Mouse (Mus musculus) forebrain, embryonic 11.5 days (tissue): ENCODE data around the gene BC053393. TPM values are rescaled to one million over a fixed set of nuclear protein-coding genes. Genes with fewer than 3 reads are reported as not detected.
A peak's percentile ranks its signal among the peaks of the same experiment; 100 is the strongest.
"Not testable (repeated sequence)": the region's sequence is repeated elsewhere in the genome, so short reads cannot be mapped to it uniquely, and the experiment has no call there.

Experiments
- ATAC-seq: fragments of 200-750 bp; cut with Nextera tagmentation; replicated peaks from 2 replicates; pipeline ENCODE4 v1.8.0; 2017; ENCODE audit warnings: moderate TSS enrichment; ENCODE audit not compliant: low FRiP score
- DNase-seq: peaks from one replicate; pipeline ENCODE4 v3.0.0-alpha.2; 2017; ENCODE audit warnings: low spot score
- H3K27ac ChIP-seq: fragments of 300-500 bp; sonication (generic); 2 replicates; pipeline ENCODE4 v1.5.1; 2014; ENCODE audit warnings: low read depth, low read length
- H3K27me3 ChIP-seq: fragments of 300-500 bp; sonication (generic); 2 replicates; pipeline ENCODE4 v1.6.1; 2014; ENCODE audit warnings: mild to moderate bottlenecking, low read length, mixed read lengths; ENCODE audit not compliant: control insufficient read depth, insufficient read depth
- H3K36me3 ChIP-seq: fragments of 300-500 bp; sonication (generic); 2 replicates; pipeline ENCODE4 v1.6.1; 2014; ENCODE audit warnings: mild to moderate bottlenecking, low read length, moderate library complexity, mixed read lengths; ENCODE audit not compliant: control insufficient read depth, insufficient read depth
- H3K4me1 ChIP-seq: fragments of 300-500 bp; sonication (generic); replicated peaks from 2 replicates; pipeline ENCODE4 v1.6.1; 2014; ENCODE audit warnings: low read length, mixed read lengths; ENCODE audit not compliant: control insufficient read depth, insufficient read depth
- H3K4me2 ChIP-seq: fragments of 300-500 bp; sonication (generic); 2 replicates; pipeline ENCODE4 v1.6.1; 2014; ENCODE audit warnings: low read depth, mild to moderate bottlenecking, low read length, moderate library complexity, mixed read lengths; ENCODE audit not compliant: severe bottlenecking
- H3K4me3 ChIP-seq: fragments of 300-500 bp; sonication (generic); 2 replicates; pipeline ENCODE4 v1.5.1; 2014; ENCODE audit warnings: low read depth, low read length
- H3K9ac ChIP-seq: fragments of 300-500 bp; sonication (generic); 2 replicates; pipeline ENCODE4 v1.6.1; 2014; ENCODE audit warnings: low read length
- H3K9me3 ChIP-seq: fragments of 300-500 bp; sonication (generic); 2 replicates; pipeline ENCODE4 v1.6.1; 2016; ENCODE audit warnings: low read length, mixed read lengths; ENCODE audit not compliant: control insufficient read depth
- WGBS: fragments of 180-500 bp; shearing (Covaris S2); extraction: QIAGEN DNeasy Blood & Tissue Kit; methylation state at CpG from one replicate; pipeline ENCODE4 v1.1.7; 2014; 5-methylcytosine and 5-hydroxymethylcytosine counted together
- polyA plus RNA-seq: library from polyadenylated mRNA; unstranded; fragments of >200 nt; fragmentation: Nextera tagmentation; extraction: Ambion mirVana; gene quantifications from 2 replicates; pipeline ENCODE4 v1.2.1, GENCODE M21; 2014

Gene BC053393
- polyA plus RNA-seq, 1 experiment from 2014 or later = not detected

DNA sequence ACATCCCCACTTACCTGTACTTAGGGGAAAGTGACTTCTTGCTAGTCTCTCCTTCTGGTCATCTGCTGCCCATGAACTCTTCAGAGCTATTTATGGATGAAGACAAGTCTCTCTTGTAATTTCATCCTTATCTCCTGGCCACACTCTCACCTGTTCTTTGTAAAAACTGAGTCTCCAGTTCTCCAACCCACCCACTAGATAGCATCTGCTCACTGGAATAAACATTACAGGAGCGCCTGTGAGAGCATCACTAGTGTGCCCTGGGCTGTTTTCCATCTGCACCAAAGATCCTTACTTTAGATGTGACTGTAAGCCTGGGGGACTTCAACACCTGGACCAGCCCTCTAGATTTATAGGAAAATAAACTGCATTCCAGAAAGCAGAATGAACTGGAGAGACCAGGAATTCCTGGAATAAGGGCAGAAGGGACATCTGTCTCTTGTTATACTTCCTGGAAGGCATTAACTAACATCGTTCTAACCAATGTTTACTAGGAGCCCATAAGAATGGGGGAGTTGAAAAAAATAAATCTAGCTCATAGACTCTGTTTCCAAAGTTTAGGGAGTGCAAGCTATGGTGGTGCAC lies 58.0 kb downstream of the BC053393 start, which contains the start of gene Dppa1:
TSS of gene Dppa1 (minus strand) at position 51 of the 585 bp plus-strand sequence.
- H3K27me3 ChIP-seq = no peaks in the 10 kb centered on the region
- ATAC-seq (no peak), DNase-seq (no peak)
- H3K36me3 ChIP-seq = no peaks in the 10 kb centered on the region
- WGBS = 74% methylated on average over 2 of the region's 2 CpGs
- H3K9ac ChIP-seq = no peak within 1 kb of the TSS
- no peaks in the 10 kb centered on the region for H3K4me1 ChIP-seq
- H3K9me3 ChIP-seq = no peaks in the 10 kb centered on the region
- H3K4me3 ChIP-seq = no peak within 1 kb of the TSS
- no peak within 1 kb of the TSS for H3K4me2 ChIP-seq
- no peak within 1 kb of the TSS for H3K27ac ChIP-seq

DNA sequence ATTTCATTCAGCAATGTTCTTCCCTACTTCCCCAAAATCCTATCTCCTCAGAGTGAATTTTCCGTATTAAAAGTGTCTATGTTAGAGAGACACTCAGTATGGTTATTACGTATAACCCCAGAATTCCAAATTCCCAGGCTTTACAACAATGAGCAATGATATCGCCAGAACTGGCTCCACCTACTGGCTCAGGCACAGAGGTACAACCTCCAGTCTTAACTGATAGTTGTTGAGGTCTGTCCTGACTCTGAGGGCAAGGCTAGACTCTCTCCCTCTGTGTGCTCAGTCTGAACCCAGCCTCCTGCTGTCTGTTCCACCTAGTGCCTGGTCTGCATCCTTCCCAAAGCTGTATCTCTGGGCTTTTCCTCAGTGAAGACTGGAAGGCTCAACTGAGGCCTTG lies 60.3 kb downstream of the BC053393 start:
- Histone ChIP-seq H3K9ac (no peak overlapping the region), H3K4me1 (no peaks in the 10 kb centered on the region), H3K27me3 (no peaks in the 10 kb centered on the region), H3K4me3 (no peak overlapping the region), H3K4me2 (no peak overlapping the region), H3K27ac (no peak overlapping the region), H3K9me3 (no peaks in the 10 kb centered on the region), H3K36me3 (no peaks in the 10 kb centered on the region)
- DNase-seq (no peak), ATAC-seq (0 out of 2 replicates have a peak, but pooled peaks have one; percentile 46)
- 37% methylated on average over 3 of the region's 3 CpGs for WGBS

GRCm38 (mm10) chr11:46635516-46635915 lies 64.2 kb downstream of the BC053393 start:
- not testable (repeated sequence) for ATAC-seq, H3K4me1 ChIP-seq, H3K36me3 ChIP-seq, H3K27ac ChIP-seq, H3K9ac ChIP-seq, H3K4me2 ChIP-seq, H3K4me3 ChIP-seq, H3K27me3 ChIP-seq, DNase-seq, H3K9me3 ChIP-seq
- 93% methylated on average over 4 of the region's 4 CpGs for WGBS

DNA sequence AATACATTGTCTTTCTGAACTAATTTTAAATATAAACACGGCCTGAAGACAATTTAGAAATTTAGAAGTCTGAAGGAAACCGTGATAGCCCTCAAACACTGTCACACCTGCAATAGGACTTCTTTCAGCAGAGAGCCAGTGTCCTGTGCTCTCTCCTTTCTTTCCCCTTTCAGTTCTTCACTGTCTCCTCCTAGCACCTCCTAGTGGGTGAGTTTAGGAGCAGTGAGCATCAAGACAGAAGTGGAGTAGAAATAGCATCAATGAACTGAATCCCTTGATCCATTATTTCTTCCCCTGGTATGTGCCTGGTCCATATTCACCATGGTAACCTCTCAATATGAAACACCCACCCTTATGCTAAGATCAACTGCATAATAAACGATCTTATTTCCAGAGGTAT lies 65.2 kb downstream of the BC053393 start:
- no peaks in the 10 kb centered on the region for H3K4me1 ChIP-seq
- no peak overlapping the region for H3K27ac ChIP-seq
- DNase-seq = no peak
- no peaks in the 10 kb centered on the region for H3K9me3 ChIP-seq
- H3K4me2 ChIP-seq = no peak overlapping the region
- no peak overlapping the region for H3K9ac ChIP-seq
- no peak for ATAC-seq
- 81% methylated on average over 3 of the region's 3 CpGs for WGBS
- H3K27me3 ChIP-seq = no peaks in the 10 kb centered on the region
- H3K36me3 ChIP-seq = no peaks in the 10 kb centered on the region
- H3K4me3 ChIP-seq = no peak overlapping the region

Other genes with a start within 250 kb of the BC053393 start
- gene Itk, start 182.0 kb upstream of the BC053393 start, polyA plus RNA-seq = 0.09 TPM in 1 of 2 replicates, not detected in the other
- not detected in 2 replicates for gene Fam71b, start 175.0 kb upstream of the BC053393 start, polyA plus RNA-seq
- 99.3 and 112 TPM in 2 replicates for gene Med7, start 134.6 kb upstream of the BC053393 start, polyA plus RNA-seq
- 0.13 and 0.19 TPM in 2 replicates for gene Havcr2, start 116.6 kb upstream of the BC053393 start, polyA plus RNA-seq
- gene Gm12169, start 47.3 kb upstream of the BC053393 start, polyA plus RNA-seq = not detected in 2 replicates
- gene Dppa1, start 57.7 kb downstream of the BC053393 start, polyA plus RNA-seq = not detected in 2 replicates
- gene Timd2, start 135.5 kb downstream of the BC053393 start, polyA plus RNA-seq = 0.13 and 0.28 TPM in 2 replicates
- gene Havcr1, start 163.5 kb downstream of the BC053393 start, polyA plus RNA-seq = not detected in 2 replicates
- not detected in 2 replicates for gene Timd4, start 239.3 kb downstream of the BC053393 start, polyA plus RNA-seq